Mouse (Mus musculus): ENCODE measurements around the gene Abca8b. TPM values are rescaled to one million over a fixed set of nuclear protein-coding genes. Genes with fewer than 3 reads are reported as not detected.

The Abca8b gene
- polyA plus RNA-seq, 1 experiment from 2014 or later = 0.63 TPM

Other genes starting within 250 kb of the Abca8b start
- not detected in 2 replicates for gene 1700012B07Rik, start 167.8 kb downstream of the Abca8b start, polyA plus RNA-seq (2014; fragmentation: Nextera tagmentation; extraction: Ambion mirVana)
- gene Abca8a, start 100.1 kb upstream of the Abca8b start, polyA plus RNA-seq (2014; fragmentation: Nextera tagmentation; extraction: Ambion mirVana) = not detected in 2 replicates
- 3.4 and 3.7 TPM in 2 replicates for gene Abca9, start 172.4 kb upstream of the Abca8b start, polyA plus RNA-seq (2014; fragmentation: Nextera tagmentation; extraction: Ambion mirVana)